Mouse (Mus musculus) cerebellum, adult 9-10 months (tissue): ENCODE results near the gene Usp36.

Experiments
- DNase-seq: peaks from one replicate; pipeline ENCODE4 v3.0.0; 2022

Gene Usp36

DNA sequence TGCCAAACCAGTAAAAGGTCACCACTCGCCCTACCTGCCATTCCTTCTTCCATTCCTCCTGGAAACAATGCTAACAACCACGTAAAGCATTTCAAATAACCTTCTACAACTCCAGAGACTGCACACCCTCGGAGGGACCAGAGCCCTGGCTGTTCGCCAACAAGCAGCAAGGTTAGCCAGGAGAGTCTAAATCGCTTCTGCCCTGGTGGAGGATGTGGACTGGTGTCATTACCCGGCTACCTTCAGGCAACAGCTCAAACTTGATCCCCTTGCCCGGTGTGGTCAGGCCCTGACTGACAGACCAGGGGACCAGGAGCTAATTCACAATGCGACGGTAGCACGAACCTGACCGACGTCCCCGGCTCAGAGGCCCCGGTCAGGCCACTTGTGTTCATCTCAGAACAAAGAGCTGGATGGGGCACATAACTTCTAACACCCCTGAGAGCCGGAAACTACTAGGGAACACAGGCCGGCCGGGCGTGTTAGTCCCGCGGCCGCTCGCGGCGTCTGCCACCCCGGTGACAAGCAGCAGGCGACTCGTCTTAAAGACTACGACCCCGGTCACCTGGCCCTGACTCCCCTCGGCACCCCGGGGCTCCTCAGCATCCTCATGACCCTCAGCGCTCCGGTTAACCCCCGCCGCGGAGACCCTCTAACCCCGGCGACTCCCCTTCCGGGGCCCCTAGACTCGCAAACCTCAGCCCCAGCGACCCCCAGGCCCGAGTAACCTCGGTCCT is 42.5 kb downstream of the Usp36 start:
- DNase-seq: peak; percentile 79

DNA sequence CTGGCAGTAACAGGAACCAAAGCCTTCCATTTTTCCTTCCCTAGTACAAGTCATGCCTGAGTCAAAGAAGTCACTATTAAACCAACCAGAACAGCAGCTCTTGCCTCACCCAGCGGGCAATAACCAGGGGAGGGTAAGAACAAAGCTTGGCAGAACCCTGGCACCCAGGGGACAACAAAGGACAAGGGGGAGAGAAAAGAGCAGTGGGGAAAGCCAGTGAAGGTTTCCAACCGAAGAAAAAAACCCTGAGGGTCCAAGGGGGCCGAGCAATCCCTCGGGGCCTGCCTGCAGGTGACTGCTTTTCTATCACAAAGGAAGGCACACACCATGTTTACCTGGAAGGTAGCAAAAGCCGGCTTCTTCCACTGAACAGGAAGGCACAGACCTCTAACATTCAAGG is 43.3 kb downstream of the Usp36 start:
- peak; percentile 48 for DNase-seq

DNA sequence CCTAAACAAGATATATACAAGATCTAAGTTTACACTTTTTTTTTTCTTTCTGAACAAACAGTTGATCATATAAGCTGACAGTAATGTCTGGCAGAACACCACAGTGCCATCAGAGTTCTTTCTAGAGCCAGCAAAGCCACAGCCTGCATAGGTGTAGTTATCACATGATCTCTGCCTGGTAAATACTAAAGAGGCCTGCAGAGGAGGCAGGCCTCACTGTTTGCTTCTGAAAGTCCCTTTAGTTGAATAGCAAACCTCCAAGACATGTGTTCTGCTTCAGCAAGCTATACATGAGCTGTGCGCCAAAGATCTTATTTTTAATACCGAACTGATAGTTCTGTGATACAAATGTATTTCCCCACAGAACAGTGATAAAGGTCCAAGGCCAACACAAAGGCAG is 44.9 kb downstream of the Usp36 start:
- DNase-seq: no peak

DNA sequence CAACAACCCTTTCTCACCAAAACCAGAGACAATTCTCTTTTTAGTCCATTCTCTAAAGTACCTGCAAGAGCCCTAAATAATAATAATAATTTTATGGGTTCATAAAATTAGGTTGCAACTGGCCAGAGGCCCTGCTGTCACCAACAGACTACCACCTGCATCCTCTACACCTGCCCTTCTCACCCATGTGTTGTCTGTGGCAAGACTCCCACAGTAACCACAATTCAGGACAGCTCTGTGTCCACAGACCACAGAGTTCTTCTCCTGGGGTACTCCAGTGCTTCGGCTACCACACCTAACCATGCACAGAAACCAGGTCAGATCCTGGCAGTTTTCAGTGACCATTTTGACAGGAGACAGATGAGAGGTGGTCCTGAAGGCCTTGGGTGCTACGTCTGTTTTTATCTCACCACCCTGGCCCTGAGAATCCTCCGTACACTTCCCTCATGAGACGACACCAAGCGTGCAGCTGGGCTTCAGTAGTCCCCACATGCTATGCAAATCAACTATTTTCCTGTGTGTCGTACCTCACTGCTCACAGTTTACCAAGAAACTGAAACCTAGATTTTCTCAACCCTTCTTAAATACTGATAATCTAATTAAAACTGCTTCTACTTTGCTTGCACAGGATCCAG is 46.3 kb downstream of the Usp36 start:
- no peak for DNase-seq

DNA sequence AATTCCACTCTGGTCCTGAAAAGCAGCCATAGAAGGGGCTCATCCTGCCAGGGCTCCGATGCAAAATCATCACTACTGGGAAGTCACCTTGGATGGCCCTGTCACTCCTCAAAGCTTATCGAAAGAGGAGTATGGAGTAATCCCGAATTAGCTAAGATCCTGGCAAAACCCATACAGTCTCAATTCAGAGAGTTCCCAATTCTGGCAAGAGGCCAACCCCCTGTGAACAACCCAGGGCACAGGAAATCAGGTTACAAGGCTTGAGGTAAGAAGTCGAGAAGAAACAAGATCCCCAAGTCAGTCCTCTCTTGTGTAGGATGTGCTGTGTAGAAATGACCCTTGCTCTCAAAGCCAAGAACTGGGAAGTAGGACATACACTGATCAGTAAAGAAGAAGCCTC is 47.5 kb downstream of the Usp36 start:
- peak; percentile 54 for DNase-seq

DNA sequence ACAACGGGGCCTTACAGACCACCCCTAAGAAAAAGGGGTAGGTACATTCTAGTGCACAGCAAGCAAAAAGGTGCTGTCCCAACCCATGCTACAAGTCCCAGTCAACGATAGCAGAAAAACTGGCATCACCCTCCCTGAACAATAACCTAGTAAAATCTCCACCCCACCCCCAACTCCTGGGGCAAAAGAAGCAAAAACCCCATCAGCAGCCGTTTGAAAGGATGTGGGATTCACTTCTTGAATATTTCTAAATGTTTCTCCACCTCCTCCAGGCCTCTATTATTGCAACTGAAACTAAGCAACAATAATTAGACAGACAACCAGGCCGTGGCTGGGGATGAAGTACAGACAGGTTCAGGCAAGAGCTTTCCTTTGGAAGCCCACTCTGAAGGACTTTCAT is 49.7 kb downstream of the Usp36 start:
- no peak for DNase-seq

DNA sequence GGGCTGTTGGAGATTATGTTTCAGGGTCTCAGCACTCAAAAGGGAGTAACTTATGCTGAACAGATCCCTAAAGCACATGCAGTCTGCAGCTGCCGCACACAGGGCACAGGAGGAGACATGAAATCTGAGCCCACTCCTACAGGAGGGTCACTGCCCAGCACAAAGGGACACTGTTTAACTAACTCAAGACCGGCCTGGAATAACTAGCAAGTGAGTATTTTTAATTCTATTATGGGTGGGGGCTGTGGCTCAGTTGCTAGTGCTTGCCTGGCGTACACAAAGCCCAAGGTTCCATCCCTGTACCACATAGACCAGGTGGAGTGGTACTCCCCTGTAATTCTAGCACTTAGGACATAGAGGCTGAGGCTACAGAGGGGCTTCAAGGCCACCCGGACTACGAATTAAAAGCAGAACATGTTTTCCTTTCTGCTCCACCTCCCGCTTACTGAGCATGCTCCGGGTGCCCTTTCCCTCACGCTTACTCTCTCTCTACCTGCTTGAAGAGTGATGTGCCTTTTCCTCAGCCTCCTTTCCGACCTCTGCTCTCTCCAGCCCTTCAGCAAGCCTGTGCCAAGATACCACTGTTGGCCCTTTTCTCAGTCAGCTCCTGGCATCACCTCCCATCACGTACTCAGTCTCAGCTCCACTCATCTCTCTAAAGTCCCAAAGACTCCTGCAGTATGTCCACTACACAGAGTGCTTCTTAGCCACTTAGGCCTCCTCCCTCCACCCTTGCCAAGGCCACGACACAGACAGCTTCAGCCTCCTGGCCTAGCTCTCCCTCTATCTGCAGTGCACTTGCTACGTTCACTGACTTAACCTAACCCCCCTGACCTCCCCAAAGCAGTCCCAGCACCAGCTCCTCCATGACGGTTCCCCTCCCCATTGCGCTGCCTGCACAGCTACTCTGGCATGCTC is 50.5 kb downstream of the Usp36 start:
- no peak for DNase-seq

DNA sequence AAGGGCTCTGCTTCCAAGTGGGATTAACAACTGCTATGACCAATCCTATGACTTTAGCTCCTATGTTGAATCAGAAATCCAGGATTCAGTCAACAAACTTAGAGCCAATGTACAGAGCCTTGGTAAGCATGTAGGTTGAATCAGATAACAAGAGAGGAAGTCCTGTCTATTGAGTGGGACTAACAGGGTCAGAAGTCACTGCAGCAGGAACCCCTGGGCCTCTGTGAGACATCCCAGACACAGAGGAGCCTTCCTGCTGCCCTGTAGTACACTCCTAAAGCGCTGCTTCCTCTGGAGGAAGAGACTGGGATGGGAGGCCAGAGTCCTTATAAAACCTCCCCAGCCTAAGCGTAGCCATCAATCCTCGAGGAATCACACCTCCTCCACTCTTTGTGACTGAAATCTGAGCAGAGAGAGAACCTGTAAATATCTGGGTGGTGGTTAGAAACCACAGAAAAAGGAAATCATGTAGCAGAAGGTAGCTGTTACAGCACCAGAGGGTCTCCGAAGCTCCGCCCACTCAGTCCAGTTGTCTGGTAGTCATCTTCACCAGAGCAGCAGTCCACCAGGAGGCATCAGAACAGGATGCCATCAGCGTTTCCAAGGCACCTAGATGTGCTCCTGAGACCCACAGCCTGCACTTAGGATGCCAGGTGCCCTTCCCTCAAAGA is 53.4 kb downstream of the Usp36 start:
- DNase-seq: no peak

DNA sequence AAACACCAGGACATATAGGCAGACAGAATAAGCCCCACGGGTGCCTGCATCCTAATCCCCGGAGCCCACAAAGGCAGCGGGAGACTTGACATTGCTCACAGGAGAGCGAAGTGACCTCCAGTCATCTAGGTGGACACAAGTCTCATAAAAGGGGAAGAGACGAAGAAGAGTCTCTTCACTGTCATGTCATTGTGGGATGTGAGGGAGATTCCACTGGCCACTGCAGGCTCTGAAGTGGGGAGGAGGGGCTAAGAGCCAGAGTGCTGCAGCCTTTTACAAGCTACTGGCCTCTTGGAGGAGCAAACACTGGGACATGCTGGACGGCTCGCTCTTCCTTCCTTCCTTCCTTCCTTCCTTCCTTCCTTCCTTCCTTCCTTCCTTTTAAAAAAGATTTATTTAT is 55.1 kb downstream of the Usp36 start:
- no peak for DNase-seq

DNA sequence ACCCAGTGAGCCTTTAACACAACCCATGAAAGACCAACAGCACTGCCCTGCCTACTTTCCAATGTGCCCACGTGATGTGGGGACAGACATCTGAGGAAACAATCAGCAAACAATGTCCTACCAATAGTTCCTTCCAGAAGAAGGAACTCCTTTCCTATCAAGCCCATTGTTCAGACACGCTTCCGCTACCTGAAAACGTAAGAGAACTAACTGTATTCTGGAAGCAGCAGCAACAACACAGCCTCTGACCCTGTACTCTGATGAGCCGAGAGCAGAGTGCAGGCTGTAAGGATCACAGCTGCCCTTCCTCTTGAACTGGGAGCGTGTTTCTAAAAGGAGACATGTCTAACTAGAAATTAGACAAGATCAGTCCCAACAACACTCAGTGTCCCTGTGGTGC is 55.5 kb downstream of the Usp36 start:
- DNase-seq: no peak

DNA sequence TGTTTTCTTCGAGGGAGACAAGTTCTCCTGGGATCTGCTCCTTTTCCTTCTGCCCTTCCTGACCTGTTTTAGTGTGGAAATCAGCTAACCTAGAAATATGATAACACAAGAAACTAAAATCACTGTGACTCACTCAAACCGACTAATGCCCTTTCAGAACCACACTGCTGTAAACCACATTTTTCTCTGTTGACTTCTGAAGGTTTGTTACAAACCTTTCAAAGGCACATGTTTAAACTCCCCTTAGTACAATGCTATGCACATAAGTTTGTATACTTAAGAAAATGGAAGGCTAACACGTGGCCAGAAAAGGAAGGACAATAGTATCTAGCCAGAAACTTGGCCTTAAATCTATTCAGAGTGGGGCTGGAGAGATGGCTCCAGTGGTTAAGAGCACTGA is 56.1 kb downstream of the Usp36 start:
- DNase-seq: no peak

DNA sequence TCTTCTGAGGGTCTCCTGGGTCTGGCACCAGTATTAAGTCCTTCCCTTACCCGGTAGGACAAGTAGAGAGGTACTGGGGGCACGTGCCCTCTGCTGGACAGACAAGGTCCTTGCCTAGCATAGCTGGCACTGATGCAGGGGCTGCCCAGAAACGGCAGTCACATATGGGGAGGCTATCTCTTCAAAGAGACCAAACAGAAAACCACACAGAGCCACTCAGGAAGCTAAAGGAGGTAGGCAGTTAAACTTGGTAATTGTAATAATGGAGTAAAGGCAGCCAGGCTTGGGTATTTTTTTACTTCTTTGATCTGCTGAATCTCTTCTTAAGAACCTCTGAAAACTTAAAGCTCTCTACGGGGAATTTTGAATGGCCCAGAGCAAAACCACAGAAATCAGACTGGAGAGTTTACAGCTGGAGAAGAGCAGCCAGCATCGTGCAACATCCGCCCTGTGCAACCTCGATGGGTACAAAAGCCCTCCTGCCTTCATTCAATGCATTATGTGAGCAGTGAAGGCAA is 57.7 kb downstream of the Usp36 start:
- peak; percentile 28 for DNase-seq

DNA sequence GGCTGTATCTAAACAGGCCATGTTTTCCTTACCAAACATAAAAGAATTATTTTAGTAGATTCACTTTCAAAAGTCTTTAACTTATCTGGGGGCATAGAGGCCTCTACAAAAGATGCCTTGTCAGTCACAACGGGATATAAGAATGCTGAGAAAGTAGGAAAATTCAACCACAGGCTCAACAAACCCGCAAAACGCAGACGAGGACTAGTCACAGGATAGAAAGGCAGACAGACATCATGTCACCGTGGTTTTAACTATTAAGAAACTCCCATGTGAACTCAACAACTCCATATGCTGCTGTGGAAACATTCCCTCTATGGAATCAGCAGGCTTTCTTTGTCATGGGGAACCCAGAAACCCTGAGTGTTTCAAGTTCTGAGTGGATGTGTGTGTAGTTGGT is 60.1 kb downstream of the Usp36 start:
- DNase-seq: no peak

DNA sequence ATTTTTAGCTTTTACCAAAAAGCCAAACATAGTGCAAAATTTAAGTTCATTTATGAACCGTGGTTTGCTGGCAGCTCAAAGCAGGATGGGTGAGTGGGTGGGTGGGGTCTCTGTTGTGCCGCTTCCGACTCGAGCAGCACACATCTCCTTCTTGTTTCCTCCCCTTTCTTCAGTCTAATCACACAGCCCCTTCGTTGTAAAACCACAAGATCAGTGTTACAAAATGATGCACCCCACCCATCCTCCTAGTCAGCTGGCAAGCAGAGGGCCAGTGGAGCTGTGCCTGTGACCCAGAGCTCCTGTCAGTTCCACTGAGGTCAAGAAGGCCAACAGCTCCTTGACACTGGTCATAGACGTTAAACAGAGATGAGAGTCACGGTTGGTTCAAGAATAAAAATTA is 62.4 kb downstream of the Usp36 start:
- DNase-seq: no peak

DNA sequence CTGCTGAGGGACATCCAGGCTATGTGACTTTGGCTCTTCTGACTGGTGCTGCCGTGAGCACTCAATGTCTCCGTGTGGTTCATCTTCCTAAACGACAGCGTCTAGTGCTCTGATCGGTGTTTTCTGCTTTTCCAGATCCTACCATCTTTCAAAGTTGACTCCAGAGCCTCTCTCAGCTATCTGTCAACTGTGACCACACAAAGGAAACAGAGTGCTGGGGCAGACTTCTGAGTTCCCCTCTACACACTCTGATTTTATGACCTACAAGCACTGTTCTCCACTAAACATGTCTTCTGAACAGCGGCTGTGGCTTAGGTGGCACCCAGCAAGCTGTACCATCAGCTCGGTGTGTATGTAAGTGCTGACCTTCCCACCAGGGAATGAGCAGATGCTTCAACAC is 63.2 kb downstream of the Usp36 start:
- no peak for DNase-seq

DNA sequence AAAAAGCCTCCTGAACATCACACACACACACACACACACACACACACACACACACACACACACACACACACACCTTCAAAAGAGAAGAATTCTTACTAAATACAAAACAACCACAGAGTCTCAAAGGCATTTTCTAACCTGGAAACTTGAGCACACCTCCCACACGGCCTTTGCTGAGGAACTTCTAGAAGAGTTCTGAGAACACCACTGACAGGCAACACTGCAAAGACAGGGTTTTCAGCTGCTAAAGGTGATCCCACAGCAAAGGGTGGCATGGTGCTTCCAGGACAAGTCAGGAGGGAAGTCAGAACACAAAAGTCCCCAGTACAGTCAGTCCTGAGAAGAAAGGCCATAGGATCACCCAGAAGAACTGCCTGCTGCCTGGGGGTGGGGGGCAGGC is 64.2 kb downstream of the Usp36 start:
- DNase-seq: no peak

DNA sequence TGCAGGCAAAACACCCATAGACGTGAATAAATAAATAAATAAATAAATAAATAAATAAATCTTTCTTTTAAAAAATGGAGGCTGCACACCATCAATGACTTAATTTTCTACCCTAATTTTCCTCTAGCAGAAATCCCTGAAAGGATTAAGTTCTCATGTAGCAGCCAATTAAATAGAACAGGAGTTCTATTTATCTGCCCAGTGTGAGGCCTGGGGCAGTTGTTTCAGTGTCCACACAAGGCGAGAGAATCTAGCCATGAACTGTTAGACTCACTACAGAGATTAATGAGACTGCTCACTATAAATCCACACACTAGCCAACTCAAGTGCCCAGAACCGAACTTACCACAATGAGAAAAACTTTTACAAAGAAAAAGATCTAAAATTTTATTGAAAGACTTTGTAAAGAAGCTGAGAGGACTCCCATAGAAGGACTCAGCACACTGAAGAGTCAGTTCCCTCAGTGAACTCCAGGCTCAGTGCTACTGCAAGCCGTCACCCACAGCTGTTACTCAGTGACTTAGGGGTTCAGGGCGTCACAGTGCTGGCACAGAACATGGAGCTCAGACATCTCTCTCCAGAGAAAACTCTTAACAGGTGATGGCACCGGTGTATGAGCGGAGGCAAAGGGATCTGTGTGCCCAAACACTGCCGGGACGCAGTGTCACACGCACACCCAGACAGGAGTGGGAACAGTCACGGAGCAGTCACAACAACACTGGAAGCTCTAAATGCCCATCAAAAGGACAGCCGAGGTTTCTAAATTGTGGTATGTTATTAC is 64.8 kb downstream of the Usp36 start:
- DNase-seq: no peak

DNA sequence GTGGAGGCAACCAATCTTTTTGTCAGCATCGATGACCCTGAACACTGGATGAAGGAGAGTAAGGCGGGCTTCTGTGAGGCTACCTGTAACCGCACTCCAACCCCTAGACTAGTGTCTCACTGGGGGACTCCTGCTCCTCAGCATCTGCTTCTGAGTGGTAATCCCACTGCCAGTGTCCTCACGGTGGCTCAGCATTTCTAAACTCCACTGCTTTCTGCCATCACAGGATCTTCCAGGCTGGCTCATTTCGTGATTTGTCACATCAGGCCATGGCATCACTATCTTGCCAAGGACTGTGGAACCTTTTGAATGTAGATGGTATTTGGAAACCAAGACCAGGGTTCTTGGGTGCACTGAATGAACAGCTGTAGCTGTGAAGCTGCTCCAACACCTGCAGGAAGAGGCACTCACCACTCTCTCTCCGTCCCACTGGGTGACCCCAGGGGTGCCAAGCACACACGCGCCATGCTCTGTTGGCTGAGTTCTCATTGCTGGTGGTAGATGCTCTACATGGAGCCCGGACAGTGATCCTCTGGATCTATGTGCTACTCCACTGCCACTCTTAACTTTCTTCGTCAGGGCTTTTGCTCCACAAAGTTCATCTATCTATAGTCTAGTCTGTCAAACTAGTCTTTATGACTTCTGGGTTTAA is 66.5 kb downstream of the Usp36 start:
- DNase-seq: no peak

DNA sequence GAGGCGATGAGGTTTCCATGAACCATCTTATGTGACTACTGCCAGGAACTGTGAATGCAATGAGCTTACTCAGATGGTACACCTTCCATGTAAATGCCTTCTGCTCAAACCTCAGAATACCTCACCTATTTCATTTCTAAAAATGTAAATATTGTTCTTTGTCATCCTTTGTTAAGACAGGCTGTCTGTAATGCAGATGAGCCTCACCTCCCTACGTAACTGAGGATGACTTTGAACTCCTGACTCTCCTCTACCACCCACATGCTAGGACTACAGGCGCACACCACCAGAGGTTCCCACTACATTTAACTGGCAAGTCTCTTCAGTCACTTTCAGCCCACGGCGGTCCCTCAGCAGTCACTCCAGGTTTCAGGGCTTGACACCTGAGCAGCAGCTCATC is 67.1 kb downstream of the Usp36 start:
- no peak for DNase-seq

DNA sequence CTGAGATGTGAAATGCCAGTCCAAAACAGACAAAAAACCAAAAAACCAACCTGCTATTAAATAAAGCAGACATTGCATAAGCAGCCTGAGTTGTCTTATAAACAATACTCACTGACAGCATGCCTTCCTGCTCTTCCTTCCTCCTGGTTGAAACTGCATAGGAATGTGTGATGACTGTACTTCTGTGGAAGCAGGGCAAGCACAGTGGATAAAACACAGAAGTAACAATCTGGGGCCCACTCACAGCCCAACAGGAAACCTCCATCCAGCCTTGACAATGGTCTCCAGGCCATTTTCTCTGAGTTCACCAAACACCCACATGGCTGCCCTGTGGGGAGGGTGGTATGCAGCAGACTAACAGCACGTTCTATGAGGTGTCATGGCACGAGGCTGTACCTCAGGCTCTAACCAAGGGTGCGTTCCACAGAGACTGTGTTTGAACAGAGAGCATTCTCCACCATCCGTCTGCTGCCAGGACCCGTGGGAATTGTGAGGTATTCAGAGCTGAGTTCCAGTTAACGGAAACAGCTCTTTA is 67.6 kb downstream of the Usp36 start:
- no peak for DNase-seq

DNA sequence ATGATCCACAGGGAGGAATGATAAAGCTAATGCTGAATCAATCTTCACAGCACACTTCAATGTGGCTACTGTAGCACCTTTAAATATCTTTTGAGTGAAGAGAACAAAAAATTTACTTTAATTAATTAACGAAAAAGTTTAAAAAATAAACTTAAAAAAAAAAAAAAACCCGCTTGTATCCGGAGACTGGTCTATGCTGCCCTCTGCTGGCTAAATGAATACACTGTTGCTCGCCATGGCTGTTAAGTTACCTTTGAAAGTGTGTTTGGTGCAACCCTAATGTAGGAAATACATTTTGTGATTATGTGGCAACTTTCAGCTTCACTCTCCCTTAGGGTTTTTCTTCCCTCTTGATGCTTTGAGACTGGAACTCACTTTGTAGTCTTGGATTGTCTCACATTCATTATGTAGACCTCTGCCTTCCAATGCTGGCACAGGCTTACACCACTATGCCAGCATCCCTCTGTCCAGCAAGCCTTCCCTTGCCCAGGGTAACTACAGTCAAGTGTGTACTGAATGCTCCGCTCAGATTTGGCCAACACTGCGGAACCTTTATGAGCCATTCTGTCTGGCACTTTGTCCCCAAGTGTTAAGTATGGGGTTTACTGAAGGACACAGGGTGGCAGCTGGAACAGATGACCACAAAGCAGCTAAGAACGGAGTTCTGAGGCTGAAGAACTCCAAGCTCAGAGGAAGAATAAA is 69.3 kb downstream of the Usp36 start:
- DNase-seq: peak; percentile 78
